Comparison of ENCODE assay signal across 31 mouse cellular contexts in genomic region chrX:167080821-167081220, GRCm38 (mm10).
DNase-seq lines count a peak whose midpoint lies in the region; TF ChIP-seq lines count a peak whose summit lies in the region.
"Had no signal": no experiment of that assay in that cellular context is flagged by ENCODE, and none has a peak within 500 bp of the region (broad histone marks: within the 10 kb centered on the region; RNA-seq: fewer than 3 reads in every experiment).

No protein-coding gene starts in this region.

- intact Hi-C loops in gastrocnemius, adult 2 months (cut with DNase I), result loop anchor here (10.0 kb wide), 1 partner anchor 124 kb away; the partner anchor contains the start of gene Tmsb4x
- intact Hi-C loops in left cerebral cortex, postnatal 4 days (cut with DNase I), result no loop called here

- no peaks in the 10 kb centered on the region for H3K9me3 ChIP-seq in heart, embryonic 10.5 days
- H3K9me3 ChIP-seq: embryonic facial prominence, embryonic 12.5 days; heart, embryonic 13.5 days; hindbrain, embryonic 12.5 days; intestine, embryonic 15.5 days; limb, embryonic 10.5 days; limb, embryonic 15.5 days; liver, embryonic 13.5 days had no signal

- no peak overlapping the region for H3K4me3 ChIP-seq in gastrocnemius, adult 2 months
- H3K4me3 ChIP-seq in heart, embryonic 10.5 days, result no peak overlapping the region
- H3K4me3 ChIP-seq in brown adipose tissue, adult 24 weeks (ENCODE audit: insufficient read depth, low read depth, low read length), result no peak overlapping the region
- H3K4me3 ChIP-seq: embryonic facial prominence, embryonic 12.5 days; heart, embryonic 13.5 days; hindbrain, embryonic 12.5 days; intestine, embryonic 15.5 days; limb, embryonic 10.5 days; limb, embryonic 15.5 days; liver, embryonic 13.5 days had no signal

- no peaks in the 10 kb centered on the region for H3K4me1 ChIP-seq in heart, embryonic 10.5 days
- H3K4me1 ChIP-seq in brown adipose tissue, adult 24 weeks (ENCODE audit: control insufficient read depth, insufficient read depth, insufficient read length, low read length), result no peaks in the 10 kb centered on the region
- H3K4me1 ChIP-seq: embryonic facial prominence, embryonic 12.5 days; heart, embryonic 13.5 days; hindbrain, embryonic 12.5 days; intestine, embryonic 15.5 days; limb, embryonic 10.5 days; limb, embryonic 15.5 days; liver, embryonic 13.5 days had no signal

- H3K27me3 ChIP-seq in heart, embryonic 10.5 days (ENCODE audit: insufficient read depth, poor library complexity, severe bottlenecking), result no peaks in the 10 kb centered on the region; the same call in 1 of the 2 replicates
- H3K27me3 ChIP-seq: heart, embryonic 13.5 days; intestine, embryonic 15.5 days had no signal

- WGBS in heart, embryonic 10.5 days, result 75% methylated on average over 3 of the region's 3 CpGs

- no peaks in the 10 kb centered on the region for H3K36me3 ChIP-seq in heart, embryonic 10.5 days
- H3K36me3 ChIP-seq: embryonic facial prominence, embryonic 12.5 days; heart, embryonic 13.5 days; hindbrain, embryonic 12.5 days; intestine, embryonic 15.5 days; limb, embryonic 10.5 days; limb, embryonic 15.5 days; liver, embryonic 13.5 days had no signal

- DNase-seq in gastrocnemius, adult 2 months, result no peak
- DNase-seq in gastrocnemius, postnatal 4 days (ENCODE audit: low spot score in 2 of 2), result no peak
- DNase-seq in heart, adult 9 months (ENCODE audit: low spot score in 2 of 2), result peak; percentile 38 to 39
- no peak for DNase-seq in heart, embryonic 10.5 days (ENCODE audit: low spot score)
- peak; percentile 38 for DNase-seq in brain, adult 2 months (ENCODE audit: low read depth, low spot score)
- no peak for DNase-seq in left cerebral cortex, postnatal 4 days
- DNase-seq: adrenal gland, adult 2 months; adrenal gland, postnatal 36 days; B cell, adult 2 months; cerebellum, adult 11 months; cerebellum, adult 9-10 months; embryo, embryonic 11 days; gastrocnemius, postnatal 14 days; kidney, adult 2 months; kidney, postnatal 36 days; layer of hippocampus, postnatal 36 days; liver, embryonic 13.5 days; lung, adult 18-20 months; lung, postnatal 10 days; midbrain, embryonic 14.5 days; thymus, adult 18-20 months; thymus, postnatal 25 days had no signal

- no peak for TF ChIP-seq CTCF in gastrocnemius, adult 2 months (IDR thresholded peaks at IDR 0.05)

- H3K27ac ChIP-seq in gastrocnemius, adult 2 months, result peak overlapping the region; percentile 61
- no peak overlapping the region for H3K27ac ChIP-seq in heart, embryonic 10.5 days
- H3K27ac ChIP-seq in brown adipose tissue, adult 24 weeks (replicated peaks; ENCODE audit: low read depth, low read length), result peak overlapping the region; percentile 53; the same call in 1 of the 2 replicates
- H3K27ac ChIP-seq: embryonic facial prominence, embryonic 12.5 days; heart, embryonic 13.5 days; hindbrain, embryonic 12.5 days; hindbrain, postnatal 0 days; intestine, embryonic 15.5 days; limb, embryonic 10.5 days; limb, embryonic 15.5 days; liver, embryonic 13.5 days; stomach, postnatal 0 days had no signal

Comparison
In these comparisons a context has a peak if more than half of its experiments do, and no peak if none do; other contexts are left out.
1. DNase-seq: peak in heart, adult 9 months (2 of 2) and brain, adult 2 months (single experiment); none in gastrocnemius, adult 2 months (single experiment), gastrocnemius, postnatal 4 days (0 of 2), heart, embryonic 10.5 days (single experiment) and left cerebral cortex, postnatal 4 days (single experiment).